Mouse (Mus musculus) left cerebral cortex, adult 9 months (tissue): ENCODE results near the gene Hist1h3b.
"Not testable (repeated sequence)": the region's sequence is repeated elsewhere in the genome, so short reads cannot be mapped to it uniquely, and the experiment has no call there.

Experiments
- DNase-seq, 2 experiments: peaks; one replicate each; pipeline ENCODE4 v3.0.0; 2022; ENCODE audit warnings: low spot score in 2 of 2

The Hist1h3b gene

DNA sequence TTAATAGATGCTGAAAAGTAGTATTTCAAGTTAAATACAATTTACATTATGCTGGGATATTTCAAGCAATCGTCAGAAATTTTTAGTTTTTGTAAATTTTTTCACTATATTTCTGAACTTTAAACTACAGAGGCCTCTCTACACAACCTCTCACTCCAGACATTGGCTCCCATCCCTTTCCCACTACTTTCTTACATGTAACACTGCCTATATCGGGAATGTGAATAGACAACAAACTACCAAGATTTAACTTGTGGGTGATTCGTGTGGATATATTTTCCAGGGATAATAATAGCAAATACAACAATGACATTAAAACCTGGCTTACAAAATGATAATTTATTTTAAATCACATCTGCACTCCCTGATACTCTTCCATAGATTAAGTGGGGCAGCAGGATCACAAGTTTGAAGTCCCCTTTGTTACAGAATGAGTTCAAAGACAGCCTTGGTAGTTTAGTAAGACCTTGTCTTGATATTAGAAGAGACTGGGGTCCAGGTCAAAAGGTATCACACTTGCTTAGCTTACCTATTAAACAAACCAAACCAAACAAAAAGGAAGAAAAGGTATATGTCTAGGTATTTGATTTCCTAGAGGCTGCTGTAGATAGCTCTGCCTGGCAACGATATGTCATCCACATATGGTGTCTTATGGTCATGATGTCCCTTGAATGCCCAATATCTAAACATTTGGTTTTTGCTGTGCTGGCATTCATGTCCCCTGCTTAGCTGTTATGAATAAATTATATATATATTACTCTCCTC, 1.4 kb downstream of the Hist1h3b start:
- no peak for DNase-seq

DNA sequence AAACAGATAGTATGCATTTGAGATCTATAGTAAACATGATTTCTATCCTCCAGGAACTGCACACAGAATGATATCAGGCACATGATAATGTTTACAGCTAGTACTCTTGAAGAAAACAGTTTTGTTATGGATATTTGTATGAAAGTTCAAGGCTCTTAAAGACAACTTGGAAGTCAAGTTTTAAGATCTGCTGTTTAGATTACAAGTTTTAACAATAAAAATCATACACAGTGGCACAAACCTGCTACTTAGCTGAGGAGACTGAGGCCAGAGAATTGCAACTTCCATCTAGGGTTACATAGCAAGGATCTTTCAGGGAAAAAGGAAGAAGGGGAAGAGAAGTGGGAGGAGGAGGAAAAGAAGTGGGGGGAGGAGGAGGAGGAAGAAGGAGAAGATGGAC, 2.9 kb downstream of the Hist1h3b start:
- no peak for DNase-seq

DNA sequence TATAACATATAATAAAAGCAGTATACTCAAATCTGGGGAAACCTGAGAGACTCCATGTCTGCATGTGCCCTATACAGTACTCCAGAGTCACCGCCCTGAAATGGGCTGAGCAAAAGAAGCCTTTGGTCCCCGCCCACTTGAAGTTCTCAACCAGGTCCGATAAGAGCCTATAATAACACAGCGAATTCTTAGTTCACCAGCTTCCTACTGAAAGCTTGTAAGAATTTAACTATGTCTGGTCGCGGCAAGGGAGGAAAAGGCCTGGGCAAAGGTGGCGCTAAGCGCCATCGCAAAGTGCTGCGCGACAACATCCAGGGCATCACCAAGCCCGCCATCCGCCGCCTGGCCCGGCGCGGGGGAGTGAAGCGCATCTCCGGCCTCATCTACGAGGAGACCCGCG, 4.7 kb downstream of the Hist1h3b start, which contains the start of gene Hist1h4b:
Gene Hist1h4b, plus strand, starts transcription at position 224 of the 400 bp plus-strand sequence.
- peak; percentile 91 to 96 for DNase-seq

DNA sequence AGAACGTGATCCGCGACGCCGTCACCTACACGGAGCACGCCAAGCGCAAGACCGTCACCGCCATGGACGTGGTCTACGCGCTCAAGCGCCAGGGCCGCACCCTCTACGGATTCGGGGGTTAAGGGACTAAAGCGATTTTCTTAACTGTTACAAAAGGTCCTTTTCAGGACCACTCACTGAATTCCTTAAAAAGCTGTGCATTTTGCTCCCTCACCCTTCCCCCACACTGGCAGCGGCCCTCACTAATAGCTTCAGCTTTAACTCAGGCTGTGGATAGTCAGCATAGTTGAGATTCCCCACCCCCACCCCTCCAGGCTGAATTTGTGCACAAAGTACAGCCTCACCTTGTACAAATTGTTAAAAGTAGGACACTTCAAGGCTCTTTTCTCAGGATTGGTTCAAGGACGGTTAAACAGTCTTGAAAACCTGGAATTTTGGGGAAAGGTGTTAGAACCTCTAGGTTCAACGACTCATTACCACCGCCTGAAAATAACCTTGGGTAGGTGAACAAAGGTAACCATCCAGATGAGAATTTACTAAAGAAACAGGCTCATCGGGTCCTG, 5.2 kb downstream of the Hist1h3b start:
- peak in 1 of 2 experiments; percentile 31 for DNase-seq

DNA sequence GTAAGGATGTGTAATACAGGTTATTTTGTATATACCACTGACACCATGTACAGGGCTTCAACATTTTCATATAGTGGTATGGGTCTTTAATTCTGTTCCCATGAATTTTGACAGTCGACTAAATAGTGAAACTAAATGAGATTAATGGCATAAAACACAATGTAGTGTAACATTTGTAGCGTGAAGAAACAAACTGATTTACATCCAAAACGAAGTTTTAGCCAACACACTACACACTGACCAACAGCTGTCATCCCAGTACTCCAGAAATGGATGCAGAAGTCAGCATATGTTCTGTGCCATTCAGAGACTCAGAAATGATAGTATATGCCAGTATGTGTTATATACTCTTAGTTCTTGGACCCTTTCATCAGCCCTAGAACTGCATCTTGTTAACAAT, 5.9 kb downstream of the Hist1h3b start:
- no peak for DNase-seq

DNA sequence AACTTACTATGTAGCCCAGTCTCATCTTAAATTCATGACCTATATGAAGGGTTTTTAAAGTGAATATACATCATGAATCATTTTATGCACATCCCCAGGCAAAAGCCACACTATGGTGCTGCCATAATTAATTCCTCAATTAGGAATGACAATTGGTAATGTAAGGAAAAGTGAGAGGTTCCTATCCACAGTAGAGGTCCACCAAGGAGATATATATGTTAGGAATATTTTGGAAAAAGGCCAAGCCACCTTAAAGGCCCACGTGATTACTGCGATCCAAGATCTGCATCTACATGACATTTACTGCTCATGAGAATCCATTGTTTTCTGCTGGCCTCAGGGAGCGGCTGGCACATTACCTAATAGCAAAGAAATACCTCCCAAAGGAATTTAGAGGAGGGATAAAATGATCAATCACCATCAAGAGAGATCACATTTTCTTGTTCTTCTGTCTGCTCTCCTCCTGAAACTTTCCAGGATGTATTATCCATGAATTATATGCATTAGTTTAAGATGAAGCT, 7.2 kb downstream of the Hist1h3b start:
- DNase-seq = no peak

DNA sequence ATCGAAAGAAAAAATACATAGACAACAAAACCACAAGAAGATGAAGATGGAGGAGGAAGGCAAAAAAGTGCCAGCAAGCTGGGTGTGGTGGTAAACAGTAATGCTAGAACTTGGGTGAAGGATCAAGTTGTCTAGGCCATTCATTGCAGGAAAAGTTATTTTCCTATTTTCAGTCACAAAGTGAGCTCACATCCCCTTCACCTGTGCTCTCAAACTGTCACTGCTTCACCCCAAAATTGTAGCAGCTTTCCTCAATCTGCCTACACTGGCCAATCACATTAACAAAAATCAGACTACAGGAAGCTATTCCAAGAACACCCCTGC, 7.8 kb downstream of the Hist1h3b start:
- no peak for DNase-seq

DNA sequence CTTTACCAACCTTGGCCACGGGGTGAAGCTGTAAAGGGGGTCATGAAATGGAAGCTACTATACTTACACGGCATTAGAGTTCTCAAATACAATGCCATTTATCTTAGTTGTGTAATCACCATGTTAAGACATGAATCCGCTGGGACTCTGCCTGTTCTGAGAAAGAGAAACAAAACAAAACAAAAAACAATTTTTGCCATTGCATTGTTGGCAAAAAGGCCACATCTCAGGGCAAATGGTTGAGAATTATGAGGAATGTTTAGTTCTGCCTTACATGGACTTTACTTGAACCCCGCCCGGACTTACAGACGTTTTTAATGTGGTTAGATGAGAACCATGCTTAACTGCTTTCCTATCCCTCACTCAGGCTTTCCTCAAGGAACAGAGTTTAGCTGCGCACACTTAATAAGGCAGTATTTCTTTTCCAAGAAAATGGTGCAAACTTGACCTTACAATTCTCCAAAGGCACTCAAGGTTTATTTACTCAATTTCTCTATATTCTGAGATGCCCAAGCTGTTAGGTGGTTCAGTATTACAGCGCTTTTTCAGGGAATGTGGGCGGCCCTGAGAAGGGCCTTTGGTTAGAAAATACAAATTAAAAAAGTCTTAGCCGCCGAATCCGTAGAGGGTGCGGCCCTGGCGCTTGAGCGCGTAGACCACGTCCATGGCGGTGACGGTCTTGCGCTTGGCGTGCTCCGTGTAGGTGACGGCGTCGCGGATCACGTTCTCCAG, 8.3 kb downstream of the Hist1h3b start:
- no peak for DNase-seq

DNA sequence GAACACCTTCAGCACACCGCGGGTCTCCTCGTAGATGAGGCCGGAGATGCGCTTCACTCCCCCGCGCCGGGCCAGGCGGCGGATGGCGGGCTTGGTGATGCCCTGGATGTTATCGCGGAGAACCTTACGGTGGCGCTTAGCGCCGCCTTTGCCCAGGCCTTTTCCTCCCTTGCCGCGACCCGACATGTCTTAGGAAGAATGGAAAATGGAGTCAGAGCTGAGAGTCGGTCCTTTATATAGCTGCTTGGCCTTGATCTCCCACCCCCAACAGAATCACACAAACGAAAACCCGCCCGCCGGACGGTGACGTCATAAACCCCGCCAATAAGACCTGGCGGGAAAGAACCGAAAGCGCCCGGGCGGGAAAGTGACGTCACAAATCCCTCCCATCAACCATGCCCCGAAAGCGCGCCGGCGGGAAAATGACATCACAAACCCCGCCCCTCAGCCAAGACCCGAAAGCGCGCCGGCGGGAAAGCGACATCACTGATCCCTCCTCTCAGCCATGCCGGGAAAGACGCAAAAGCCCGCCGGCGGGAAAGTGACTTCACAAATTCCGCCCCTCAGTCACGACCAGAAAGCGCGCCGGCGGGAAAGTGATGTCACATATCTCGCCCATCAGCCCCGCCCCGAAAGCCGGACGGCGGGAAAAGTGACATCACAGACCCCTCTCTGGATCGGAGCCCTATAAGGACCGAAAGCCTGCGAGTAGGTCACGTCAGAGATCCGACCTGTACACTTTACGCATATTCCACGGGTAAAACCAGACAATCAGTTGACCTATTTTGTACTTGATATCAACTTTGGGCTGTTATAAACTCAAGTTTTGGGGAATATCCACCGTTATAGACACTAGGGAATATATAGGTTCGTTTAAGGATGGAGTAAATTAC, 9.2 kb downstream of the Hist1h3b start, which contains the start of gene Hist1h4a:
Gene Hist1h4a, minus strand, starts transcription at position 259 of the 893 bp plus-strand sequence.
- peak; percentile 96 to 99 for DNase-seq

DNA sequence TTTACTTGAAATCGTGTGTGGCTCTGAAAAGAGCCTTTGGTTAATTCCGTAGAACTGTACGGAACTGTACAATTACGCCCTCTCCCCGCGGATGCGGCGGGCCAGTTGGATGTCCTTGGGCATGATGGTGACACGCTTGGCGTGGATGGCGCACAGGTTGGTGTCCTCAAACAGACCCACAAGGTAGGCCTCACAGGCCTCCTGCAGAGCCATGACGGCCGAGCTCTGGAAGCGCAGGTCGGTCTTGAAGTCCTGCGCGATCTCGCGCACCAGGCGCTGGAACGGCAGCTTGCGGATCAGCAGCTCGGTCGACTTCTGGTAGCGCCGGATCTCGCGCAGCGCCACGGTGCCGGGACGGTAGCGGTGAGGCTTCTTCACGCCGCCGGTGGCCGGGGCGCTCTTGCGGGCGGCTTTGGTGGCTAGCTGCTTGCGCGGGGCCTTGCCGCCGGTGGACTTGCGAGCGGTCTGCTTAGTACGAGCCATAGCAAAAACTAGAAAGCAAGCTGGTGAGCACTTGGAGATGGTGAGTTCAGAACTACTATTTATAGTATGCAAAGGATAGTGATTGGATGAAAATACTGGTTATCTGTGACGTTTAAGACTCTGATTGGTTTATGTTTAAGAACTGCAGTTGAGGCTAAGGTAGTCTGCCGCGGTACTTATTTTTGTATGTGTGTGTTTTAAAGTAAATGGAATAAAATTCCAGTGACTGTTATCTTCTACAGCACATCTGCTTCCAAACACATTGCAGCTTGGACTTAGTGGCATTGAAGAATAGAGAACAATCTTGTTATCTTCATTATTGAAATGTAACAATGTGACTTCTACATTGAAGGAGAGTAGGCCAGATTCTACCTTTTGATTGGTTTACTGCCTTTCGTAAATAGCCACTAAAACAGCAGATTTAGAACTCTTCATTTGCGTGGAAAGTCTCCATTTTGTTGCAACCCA, 10.1 kb downstream of the Hist1h3b start, which contains the start of gene Hist1h3a:
Gene Hist1h3a, minus strand, starts transcription at position 516 of the 951 bp plus-strand sequence.
- DNase-seq = peak in 1 of 2 experiments; percentile 76

DNA sequence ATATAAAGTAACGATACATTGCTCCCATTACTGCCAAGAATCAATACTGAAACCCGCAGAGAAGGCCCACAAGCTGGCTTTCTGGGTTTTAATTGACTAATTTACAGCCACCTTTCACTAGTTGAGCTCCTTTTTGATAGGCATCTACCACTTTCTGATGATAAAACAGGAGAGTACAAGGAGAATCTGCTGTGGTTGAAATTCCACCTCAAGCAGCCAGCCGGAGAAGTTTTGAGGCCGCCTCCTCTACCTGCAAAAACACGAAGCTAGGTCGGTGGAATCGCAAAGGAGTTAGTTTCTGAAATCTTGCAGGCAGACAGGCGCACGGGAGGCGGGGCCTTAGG, 11.1 kb downstream of the Hist1h3b start:
- no peak for DNase-seq

DNA sequence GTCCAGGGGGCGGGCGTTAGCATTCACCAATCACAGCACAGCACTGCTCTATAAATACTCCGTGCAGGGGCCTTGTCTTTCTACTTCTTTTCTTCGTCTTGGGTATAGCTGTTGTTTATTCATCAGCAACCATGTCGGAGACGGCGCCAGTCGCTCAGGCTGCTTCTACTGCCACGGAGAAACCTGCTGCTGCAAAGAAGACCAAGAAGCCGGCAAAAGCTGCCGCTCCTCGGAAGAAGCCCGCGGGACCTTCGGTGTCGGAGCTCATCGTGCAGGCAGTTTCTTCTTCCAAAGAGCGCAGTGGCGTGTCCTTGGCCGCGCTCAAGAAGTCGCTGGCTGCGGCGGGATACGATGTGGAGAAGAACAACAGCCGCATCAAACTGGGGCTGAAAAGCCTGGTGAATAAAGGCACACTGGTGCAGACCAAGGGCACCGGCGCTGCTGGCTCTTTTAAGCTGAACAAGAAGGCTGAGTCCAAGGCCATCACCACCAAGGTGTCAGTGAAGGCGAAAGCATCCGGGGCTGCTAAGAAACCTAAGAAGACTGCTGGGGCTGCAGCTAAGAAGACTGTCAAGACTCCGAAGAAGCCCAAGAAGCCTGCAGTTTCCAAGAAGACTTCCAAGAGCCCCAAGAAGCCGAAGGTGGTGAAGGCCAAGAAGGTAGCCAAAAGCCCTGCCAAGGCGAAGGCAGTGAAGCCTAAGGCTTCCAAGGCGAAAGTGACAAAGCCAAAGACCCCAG, 11.7 kb downstream of the Hist1h3b start, which contains the start of gene Hist1h1a:
Gene Hist1h1a, plus strand, starts transcription at position 81 of the 738 bp plus-strand sequence.
- DNase-seq = peak in 1 of 2 experiments; percentile 89

DNA sequence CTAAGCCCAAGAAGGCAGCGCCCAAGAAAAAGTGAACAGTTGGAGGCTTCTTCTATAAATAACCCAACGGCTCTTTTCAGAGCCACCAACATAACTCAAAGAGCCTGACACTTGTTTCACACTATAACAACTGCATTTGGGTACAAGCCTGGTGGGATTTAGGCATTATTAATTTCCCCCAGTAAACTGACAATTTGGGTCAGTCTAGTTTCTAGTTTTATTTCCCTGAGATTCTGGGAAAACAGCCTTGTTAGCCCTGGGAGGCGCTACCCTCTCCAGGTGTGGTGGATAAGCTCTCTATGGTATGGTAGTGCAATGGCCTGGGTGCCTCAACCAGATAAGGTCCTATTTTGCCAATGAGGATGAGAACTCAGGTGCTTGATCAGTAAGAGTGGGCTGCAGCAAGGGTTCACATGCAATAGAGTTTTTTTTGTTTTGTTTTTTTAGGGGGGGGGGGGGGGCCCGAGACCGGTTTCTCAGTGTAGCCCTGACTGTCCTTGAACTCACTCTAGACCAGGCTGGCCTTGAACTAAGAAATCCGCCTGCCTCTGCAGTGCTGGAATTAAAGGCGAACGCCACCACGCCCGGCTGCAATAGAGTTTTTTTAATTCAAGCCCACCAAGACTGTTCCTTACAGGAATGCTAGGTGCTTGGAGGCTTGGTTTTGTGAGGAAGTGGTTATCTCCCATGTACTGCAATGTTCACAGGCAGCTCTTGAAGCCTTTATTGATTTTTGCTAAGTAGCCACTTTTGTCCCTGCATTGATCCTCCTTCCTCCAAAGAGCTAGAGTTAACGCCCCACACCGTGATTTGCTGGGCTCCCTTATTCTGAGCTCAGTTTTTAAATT, 12.5 kb downstream of the Hist1h3b start:
- DNase-seq = no peak

DNA sequence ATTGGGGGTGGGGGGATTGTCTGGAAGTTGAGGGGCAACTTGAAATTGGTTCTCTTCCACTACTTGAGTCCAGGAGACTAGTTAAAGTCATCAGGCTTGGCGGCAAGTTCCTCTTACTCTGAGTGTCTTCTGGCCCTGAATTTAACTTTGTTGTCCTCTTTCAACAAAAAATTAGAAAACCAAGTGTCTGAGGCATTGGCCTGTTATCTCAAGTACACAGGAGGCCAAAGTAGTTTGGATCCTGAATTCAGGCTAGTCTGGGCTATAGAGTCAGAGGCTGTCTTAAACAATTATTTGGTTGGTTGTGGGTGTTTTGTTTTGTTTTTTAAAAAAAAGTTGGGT, 13.1 kb downstream of the Hist1h3b start:
- no peak for DNase-seq

DNA sequence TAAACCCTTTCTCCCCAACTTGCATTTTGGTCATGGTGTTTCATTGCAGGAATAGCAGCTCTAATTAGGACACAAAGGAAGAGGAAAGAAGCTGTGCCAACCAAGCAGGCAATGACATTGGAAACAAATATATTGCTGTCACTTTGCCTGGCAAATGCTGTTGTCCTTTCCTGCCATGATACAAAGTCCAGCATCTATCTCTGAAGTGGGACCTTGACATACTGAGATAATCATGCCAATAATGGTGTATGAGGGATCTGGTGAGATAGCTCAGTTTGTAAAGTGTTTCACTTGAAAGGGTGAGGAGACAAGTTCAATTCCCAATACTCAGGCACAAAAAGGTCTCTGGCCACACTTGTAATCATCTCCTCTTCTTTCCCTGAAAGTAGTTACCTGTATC, 14.7 kb downstream of the Hist1h3b start:
- DNase-seq = no peak

DNA sequence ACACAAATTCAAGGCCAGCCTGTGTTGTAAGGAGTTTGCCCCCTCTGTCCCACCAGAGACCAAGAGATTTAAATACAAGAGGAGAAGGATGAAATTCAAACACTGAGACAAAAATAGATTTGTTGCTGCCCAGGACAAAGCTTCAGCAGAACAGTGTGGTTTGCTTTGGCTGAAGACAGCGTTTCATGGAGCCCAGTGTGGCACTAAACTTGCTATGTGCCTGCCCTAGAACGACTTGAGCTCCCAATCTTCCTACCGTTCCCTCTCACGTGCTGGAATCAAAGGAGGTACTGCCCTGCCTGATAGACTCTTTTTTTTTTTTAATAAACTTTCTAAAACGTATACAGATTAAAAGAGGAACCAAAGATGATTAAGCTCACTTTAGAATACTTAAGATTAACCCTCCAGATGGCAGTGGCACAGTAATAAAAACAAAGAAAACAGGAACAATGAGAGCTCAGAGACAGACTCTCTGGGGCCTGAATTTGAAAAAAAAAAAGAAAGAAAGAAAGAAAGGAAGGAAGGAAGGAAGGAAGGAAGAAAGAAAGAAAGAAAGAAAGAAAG, 16.8 kb downstream of the Hist1h3b start:
- DNase-seq = no peak

DNA sequence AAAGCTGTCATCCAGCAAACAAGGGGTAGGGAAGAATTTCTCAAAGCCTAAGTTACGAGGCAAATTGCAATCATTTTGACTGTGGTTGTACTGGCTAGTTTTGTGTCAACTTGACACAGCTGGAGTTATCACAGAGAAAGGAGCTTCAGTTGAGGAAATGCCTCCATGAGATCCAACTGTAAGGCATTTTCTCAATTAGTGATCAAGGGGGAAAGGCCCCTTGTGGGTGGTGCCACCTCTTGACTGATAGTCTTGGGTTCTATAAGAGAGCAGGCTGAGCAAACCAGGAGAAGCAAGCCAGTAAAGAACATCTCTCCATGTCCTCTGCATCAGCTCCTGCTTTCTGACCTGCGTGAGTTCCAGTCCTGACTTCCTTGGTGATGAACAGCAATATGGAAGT, 17.5 kb downstream of the Hist1h3b start, which contains the start of gene Trim38:
Gene Trim38, plus strand, starts transcription at position 301 of the 400 bp plus-strand sequence.
- DNase-seq = not testable (repeated sequence)
